Mouse (Mus musculus): Measurements from ENCODE around the gene Trim25.

Gene Trim25

GRCm38 (mm10) chr11:88998974-88999722, at the start of gene Trim25:
Trim25 (plus strand) TSS chr11:88999376.
- no peak for ATAC-seq (ENCODE audit: low TSS enrichment)

- ATAC-seq (ENCODE audit: low TSS enrichment) = no peak
Measured at GRCm38 (mm10) chr11:88949802-88950639, 49.2 kb upstream of the Trim25 start.

GRCm38 (mm10) chr11:88950640-88951250, 48.4 kb upstream of the Trim25 start:
- ATAC-seq (ENCODE audit: low TSS enrichment) = no peak

- no peak for ATAC-seq (ENCODE audit: low TSS enrichment)
Measured at GRCm38 (mm10) chr11:88951576-88951975, 47.6 kb upstream of the Trim25 start.

GRCm38 (mm10) chr11:88952117-88952516, 47.1 kb upstream of the Trim25 start:
- no peak for ATAC-seq (ENCODE audit: low TSS enrichment)

GRCm38 (mm10) chr11:88953582-88953981, 45.6 kb upstream of the Trim25 start:
- no peak for ATAC-seq (ENCODE audit: low TSS enrichment)

GRCm38 (mm10) chr11:88954803-88955202, 44.4 kb upstream of the Trim25 start:
- ATAC-seq (ENCODE audit: low TSS enrichment) = peak; percentile 35; the same call in 1 of the 2 replicates

GRCm38 (mm10) chr11:88955217-88955969, 43.8 kb upstream of the Trim25 start, which contains the start of gene Scpep1:
Scpep1 (minus strand) TSS chr11:88955465.
- peak; percentile 99 for ATAC-seq (ENCODE audit: low TSS enrichment)

- ATAC-seq (ENCODE audit: low TSS enrichment) = no peak
Measured at GRCm38 (mm10) chr11:88958851-88959250, 40.3 kb upstream of the Trim25 start.

- ATAC-seq (ENCODE audit: low TSS enrichment) = no peak
Measured at GRCm38 (mm10) chr11:88966881-88967361, 32.3 kb upstream of the Trim25 start, which contains the start of gene Elobl. Elobl (minus strand) TSS chr11:88966931.

GRCm38 (mm10) chr11:88970202-88970732, 28.9 kb upstream of the Trim25 start, which contains the start of gene Coil:
Coil (plus strand) TSS chr11:88970252.
- no peak for ATAC-seq (ENCODE audit: low TSS enrichment)

- ATAC-seq (ENCODE audit: low TSS enrichment) = peak; percentile 91
Measured at GRCm38 (mm10) chr11:88973776-88974701, 25.1 kb upstream of the Trim25 start.

GRCm38 (mm10) chr11:88976320-88976719, 22.9 kb upstream of the Trim25 start:
- ATAC-seq (ENCODE audit: low TSS enrichment) = no peak

GRCm38 (mm10) chr11:88977188-88977587, 22.0 kb upstream of the Trim25 start:
- ATAC-seq (ENCODE audit: low TSS enrichment) = no peak

GRCm38 (mm10) chr11:88981337-88981736, 17.8 kb upstream of the Trim25 start:
- ATAC-seq (ENCODE audit: low TSS enrichment) = no peak

- ATAC-seq (ENCODE audit: low TSS enrichment) = no peak
Measured at GRCm38 (mm10) chr11:88986616-88987015, 12.6 kb upstream of the Trim25 start.

- ATAC-seq (ENCODE audit: low TSS enrichment) = no peak
Measured at GRCm38 (mm10) chr11:88988956-88989355, 10.2 kb upstream of the Trim25 start.

GRCm38 (mm10) chr11:88989530-88989929, 9.6 kb upstream of the Trim25 start:
- no peak; the same call in 1 of the 2 replicates for ATAC-seq (ENCODE audit: low TSS enrichment)

GRCm38 (mm10) chr11:88993186-88993585, 6.0 kb upstream of the Trim25 start:
- no peak for ATAC-seq (ENCODE audit: low TSS enrichment)

- peak; percentile 81; the same call in 1 of the 2 replicates for ATAC-seq (ENCODE audit: low TSS enrichment)
Measured at GRCm38 (mm10) chr11:88993625-88994024, 5.6 kb upstream of the Trim25 start.

Measured in frontal cortex, adult (tissue).